Mouse (Mus musculus) G1E (cell line): Measurements from ENCODE around the gene Adgb. TPM values are rescaled to one million over a fixed set of nuclear protein-coding genes. Genes with fewer than 3 reads are reported as not detected.

Experiments used
- ATAC-seq: 2 replicates; pipeline ENCODE4 v1.8.0; 2016; ENCODE audit warnings: mild to moderate bottlenecking; ENCODE audit not compliant: insufficient number of reproducible peaks, poor library complexity, low FRiP score, severe bottlenecking; ENCODE audit errors: extremely low read depth
- DNase-seq: peaks from one replicate; pipeline ENCODE4 v3.0.0; 2012; ENCODE audit warnings: low spot score
- H3K27me3 ChIP-seq: 2 replicates; pipeline ENCODE4 v1.6.1; 2012; ENCODE audit warnings: mild to moderate bottlenecking, low read length, inconsistent platforms; ENCODE audit not compliant: insufficient read depth
- H3K36me3 ChIP-seq: replicated peaks from 2 replicates; pipeline ENCODE3; 2012; ENCODE audit warnings: mild to moderate bottlenecking, inconsistent platforms
- H3K4me1 ChIP-seq: 2 replicates; pipeline ENCODE4 v1.6.1; 2012; ENCODE audit warnings: low read depth, low read length, inconsistent platforms, mixed read lengths; ENCODE audit not compliant: insufficient read depth
- H3K4me3 ChIP-seq: 2 replicates; pipeline ENCODE4 v1.5.1; 2012; ENCODE audit warnings: low read depth, mild to moderate bottlenecking, inconsistent platforms, low read length, moderate library complexity, mixed read lengths
- H3K9me3 ChIP-seq: replicated peaks from 2 replicates; pipeline ENCODE4 v1.6.1; 2012; ENCODE audit warnings: inconsistent platforms
- CTCF ChIP-seq: IDR thresholded peaks from 2 replicates; pipeline ENCODE4 v1.5.1; 2012; ENCODE audit warnings: low read depth, low read length, inconsistent platforms, mixed read lengths
- GATA1 ChIP-seq: IDR thresholded peaks from 2 replicates; pipeline ENCODE4 v1.6.1; 2012; ENCODE audit warnings: borderline replicate concordance, low read length, inconsistent platforms, mixed read lengths
- GATA2 ChIP-seq: IDR thresholded peaks from 2 replicates; pipeline ENCODE4 v1.6.1; 2012; ENCODE audit warnings: low read depth, low read length, inconsistent platforms, borderline replicate concordance
- POLR2AphosphoS5 ChIP-seq: IDR thresholded peaks from 2 replicates; pipeline ENCODE4 v1.6.1; 2012; ENCODE audit warnings: low read depth, low read length, inconsistent platforms; ENCODE audit not compliant: insufficient replicate concordance
- TAL1 ChIP-seq: conservative IDR thresholded peaks from 2 replicates; pipeline ENCODE4 v1.6.1; 2012; ENCODE audit warnings: low read depth, low read length, inconsistent platforms, mixed read lengths
- polyA plus RNA-seq: library from polyadenylated mRNA; stranded (reverse); fragments of >175 nt; gene quantifications from 2 replicates; pipeline ENCODE4 v1.2.3, GENCODE M21; 2012
- total RNA-seq, 2 experiments: library from RNA; stranded (forward) in 1 of 2; stranded (reverse) in 1 of 2; fragments of 200-1000 nt in 1 of 2; fragments of >200 nt in 1 of 2; fragmentation: Nextera tagmentation in 1 of 2; gene quantifications; 2 replicates each; pipeline ENCODE4 v1.2.3; 2014 to 2017

Adgb gene
- total and polyA plus RNA-seq, 3 experiments: 0.11 TPM; not detected in 2

DNA sequence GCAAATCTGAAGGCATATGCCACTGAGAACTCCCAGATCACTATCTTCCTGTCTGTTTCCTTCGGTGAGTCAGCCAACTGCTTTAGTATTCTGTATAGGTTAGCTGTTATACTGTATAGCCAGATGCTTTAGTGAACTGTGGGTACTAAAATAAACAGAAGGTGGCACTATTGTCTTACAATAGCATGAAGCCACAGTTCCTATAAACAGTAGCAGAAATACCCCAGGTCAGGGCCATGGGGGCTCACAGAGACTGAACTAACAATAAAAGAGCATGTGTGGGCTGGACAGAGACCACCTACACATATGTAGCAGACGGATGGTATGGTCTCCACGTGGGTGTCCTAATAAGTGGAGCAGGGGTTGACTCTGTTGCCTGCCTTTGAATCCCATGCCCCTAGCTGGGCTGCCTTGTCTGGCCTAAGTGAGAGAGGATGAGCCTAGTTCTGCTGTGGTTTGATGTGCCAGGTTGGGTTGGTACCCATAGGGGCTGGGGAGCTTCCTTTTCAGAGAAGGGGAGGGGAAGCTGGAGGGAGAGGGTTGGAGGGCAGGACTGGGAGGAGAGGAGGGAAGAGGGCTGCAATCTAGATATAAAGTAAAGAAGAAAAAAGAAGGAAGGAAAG is 116.4 kb downstream of the Adgb start:
- DNase-seq (no peak), ATAC-seq (no peak)
- Histone ChIP-seq H3K9me3 (no peaks in the 10 kb centered on the region), H3K4me3 (no peak overlapping the region), H3K4me1 (no peaks in the 10 kb centered on the region), H3K27me3 (no peaks in the 10 kb centered on the region), H3K36me3 (no peaks in the 10 kb centered on the region)
- no peak for TF ChIP-seq TAL1
- no peak for TF ChIP-seq GATA1
- no peak for TF ChIP-seq GATA2
- TF ChIP-seq CTCF: no peak
- TF ChIP-seq POLR2AphosphoS5: no peak

DNA sequence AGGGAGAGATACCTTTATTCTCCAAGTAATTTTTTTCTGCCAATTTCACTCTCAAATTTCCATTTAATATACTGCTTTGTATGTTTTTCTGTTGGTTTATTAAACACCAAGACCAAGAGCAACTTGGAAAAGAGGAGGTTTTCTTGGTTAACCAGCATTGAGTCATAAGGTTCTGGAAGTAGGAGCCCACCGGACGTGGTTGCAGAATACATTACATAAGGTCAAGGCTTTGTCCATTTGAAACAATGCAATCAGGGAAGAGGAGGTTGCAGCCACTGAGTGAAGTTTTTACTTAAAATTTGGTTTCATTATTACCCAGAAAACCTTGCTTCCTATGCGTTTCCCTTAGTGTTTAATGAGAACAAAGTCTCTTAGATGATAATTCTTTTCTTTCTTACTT is 119.9 kb downstream of the Adgb start:
- Histone ChIP-seq H3K36me3 (no peaks in the 10 kb centered on the region), H3K27me3 (no peaks in the 10 kb centered on the region), H3K4me1 (no peaks in the 10 kb centered on the region), H3K9me3 (no peaks in the 10 kb centered on the region), H3K4me3 (no peak overlapping the region)
- no peak for ATAC-seq
- no peak for TF ChIP-seq GATA1
- TF ChIP-seq POLR2AphosphoS5: no peak
- TF ChIP-seq GATA2: no peak
- no peak for TF ChIP-seq TAL1
- no peak for TF ChIP-seq CTCF
- DNase-seq: no peak

DNA sequence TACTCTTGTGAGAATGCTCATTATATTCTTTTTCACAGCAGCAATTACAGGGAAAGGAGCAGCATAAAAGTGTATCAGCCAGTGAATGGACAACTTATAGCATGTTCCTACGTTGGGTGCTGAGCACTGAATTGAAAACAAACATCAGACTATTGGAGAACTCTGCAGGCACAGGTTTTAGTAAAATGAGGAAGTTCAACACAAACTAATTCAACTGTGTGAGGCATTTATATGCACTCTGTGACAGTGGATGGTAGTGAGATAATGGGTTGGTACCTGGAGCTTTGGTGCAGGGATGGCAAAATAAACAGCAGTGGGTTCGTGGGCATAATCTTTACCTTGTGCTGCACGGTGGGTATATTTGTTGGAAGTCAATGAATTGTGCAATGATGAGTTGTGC is 121.6 kb downstream of the Adgb start:
- H3K36me3 ChIP-seq: no peaks in the 10 kb centered on the region
- DNase-seq: no peak
- no peak overlapping the region for H3K4me3 ChIP-seq
- H3K27me3 ChIP-seq: no peaks in the 10 kb centered on the region
- ATAC-seq: no peak
- H3K9me3 ChIP-seq: no peaks in the 10 kb centered on the region
- TF ChIP-seq GATA2 (no peak), TAL1 (no peak), GATA1 (no peak), CTCF (no peak), POLR2AphosphoS5 (no peak)
- no peaks in the 10 kb centered on the region for H3K4me1 ChIP-seq

DNA sequence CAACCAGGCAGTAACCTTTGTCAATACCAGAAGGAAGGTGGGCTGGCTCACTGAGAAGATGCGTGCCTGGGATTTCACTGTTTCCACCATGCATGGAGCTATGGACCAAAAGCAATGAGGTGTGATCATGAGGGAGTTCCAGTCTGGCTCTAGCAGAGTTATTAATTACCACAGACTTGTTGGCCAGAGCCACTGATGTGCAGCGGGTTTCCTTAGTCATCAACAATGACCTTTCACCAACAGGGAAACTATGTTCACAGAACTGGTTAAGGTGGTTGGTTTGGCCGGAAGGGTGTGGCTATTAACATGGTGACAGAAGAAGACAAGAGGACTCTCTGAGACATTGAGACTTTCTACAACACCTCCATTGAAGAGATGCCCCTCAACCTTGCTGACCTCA is 128.2 kb downstream of the Adgb start:
- no peaks in the 10 kb centered on the region for H3K4me1 ChIP-seq
- H3K4me3 ChIP-seq: no peak overlapping the region
- no peaks in the 10 kb centered on the region for H3K9me3 ChIP-seq
- TF ChIP-seq TAL1 (no peak), POLR2AphosphoS5 (no peak), CTCF (no peak), GATA1 (no peak), GATA2 (no peak)
- peaks cover 5% of the 10 kb centered on the region for H3K27me3 ChIP-seq
- no peak for DNase-seq
- ATAC-seq: no peak
- H3K36me3 ChIP-seq: no peaks in the 10 kb centered on the region

DNA sequence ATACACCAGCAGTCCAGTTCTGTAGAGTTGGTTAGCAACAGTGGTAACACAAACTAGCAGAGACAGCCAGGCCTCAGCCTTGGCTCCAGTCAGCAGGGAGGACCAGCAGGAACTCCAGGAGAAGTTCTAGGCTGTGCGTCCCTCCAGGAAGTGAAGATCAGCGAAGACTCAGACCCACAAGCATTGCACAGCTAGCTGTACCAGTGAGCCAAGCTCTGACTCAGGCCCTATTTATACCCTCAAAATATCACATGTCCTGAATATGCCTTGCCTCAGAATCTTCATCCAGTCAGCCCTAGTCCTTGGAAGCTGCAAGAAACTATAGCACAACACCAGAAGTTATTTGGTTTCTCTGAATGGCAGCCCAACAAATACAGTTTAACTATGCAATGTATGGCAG is 146.6 kb downstream of the Adgb start:
- TF ChIP-seq GATA1: no peak
- no peak for TF ChIP-seq TAL1
- no peak for TF ChIP-seq POLR2AphosphoS5
- no peak for TF ChIP-seq CTCF
- TF ChIP-seq GATA2: no peak
- no peak for ATAC-seq

DNA sequence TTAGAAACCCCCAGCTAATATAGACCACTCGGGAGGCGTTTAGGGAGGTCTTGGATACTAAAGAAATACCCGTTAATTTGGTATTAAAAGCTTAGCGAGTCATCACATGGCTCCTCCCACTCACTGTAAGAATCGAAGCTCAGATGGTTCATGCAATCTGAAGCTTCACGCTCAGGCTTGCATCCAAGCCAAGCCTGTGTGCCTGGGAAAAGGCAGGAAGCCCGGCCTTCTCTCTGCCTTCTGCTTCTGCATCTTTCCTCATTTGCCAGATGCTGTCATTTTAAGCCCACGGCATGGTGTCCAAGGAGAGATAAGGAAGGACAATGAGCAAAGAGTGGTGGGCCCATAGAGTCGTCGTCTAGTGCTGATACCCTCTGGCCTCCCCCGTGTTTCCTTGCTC is 149.2 kb downstream of the Adgb start:
- no peak for DNase-seq
- 0 out of 2 replicates have a peak, but pooled peaks cover 3% of the 10 kb centered on the region for H3K4me1 ChIP-seq
- H3K27me3 ChIP-seq: no peaks in the 10 kb centered on the region
- no peak overlapping the region for H3K4me3 ChIP-seq
- TF ChIP-seq TAL1 (no peak), POLR2AphosphoS5 (no peak), CTCF (no peak)
- ATAC-seq: no peak
- no peaks in the 10 kb centered on the region for H3K36me3 ChIP-seq
- no peaks in the 10 kb centered on the region for H3K9me3 ChIP-seq

More for the DNA sequence above, 146.6 kb downstream of the Adgb start:
- Histone ChIP-seq H3K4me1 (0 out of 2 replicates have a peak, but pooled peaks cover 3% of the 10 kb centered on the region), H3K9me3 (no peaks in the 10 kb centered on the region), H3K4me3 (no peak overlapping the region), H3K36me3 (no peaks in the 10 kb centered on the region), H3K27me3 (no peaks in the 10 kb centered on the region)
- DNase-seq: no peak

DNA sequence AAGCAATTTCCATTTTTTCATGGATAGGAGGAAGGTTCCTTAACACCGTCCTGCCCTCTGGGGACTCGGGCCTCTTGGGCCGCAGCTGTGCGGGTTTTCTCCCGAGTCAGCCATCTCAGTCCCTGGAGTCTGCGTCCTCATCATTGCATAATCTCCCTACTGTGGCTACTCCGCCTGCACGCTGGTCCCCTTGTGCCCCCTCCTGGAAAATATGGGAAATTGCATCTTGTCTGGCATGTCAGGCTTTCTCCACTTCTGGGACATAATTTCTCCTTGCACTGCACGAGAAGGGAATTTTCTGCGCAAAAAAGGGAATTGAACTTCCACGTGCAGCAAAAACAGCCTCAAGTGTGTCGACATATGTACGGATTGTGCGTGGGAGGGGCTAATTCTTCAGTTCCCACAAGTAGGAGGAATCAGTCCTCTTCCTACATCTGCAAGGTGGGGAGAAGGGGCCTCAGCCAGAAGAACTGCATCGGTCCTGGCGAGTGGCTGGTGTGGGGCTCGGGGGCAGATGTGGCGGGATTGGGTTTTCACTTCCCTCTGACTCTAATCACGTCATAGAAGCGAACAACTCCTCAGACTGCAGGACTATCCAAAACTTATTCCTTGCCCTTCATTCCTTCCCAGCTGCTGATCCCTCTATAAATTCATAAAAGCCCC is 150.9 kb downstream of the Adgb start:
- H3K27me3 ChIP-seq: no peaks in the 10 kb centered on the region
- H3K9me3 ChIP-seq: no peaks in the 10 kb centered on the region
- 0 out of 2 replicates have a peak, but pooled peaks cover 3% of the 10 kb centered on the region for H3K4me1 ChIP-seq
- ATAC-seq (no peak), DNase-seq (no peak)
- H3K36me3 ChIP-seq: no peaks in the 10 kb centered on the region
- TF ChIP-seq CTCF: no peak
- H3K4me3 ChIP-seq: no peak overlapping the region
